8 mouse cellular contexts compared by ENCODE assay signal in genomic region chr12:69538362-69538950, GRCm38 (mm10). TPM values are rescaled to one million over a fixed set of nuclear protein-coding genes. Genes with fewer than 3 reads are reported as not detected.
DNase-seq lines count a peak whose midpoint lies in the region; ATAC-seq lines count a peak whose summit lies in the region.

No protein-coding gene starts in this region.

- no peak for ATAC-seq in kidney, embryonic 16.5 days (ENCODE audit: low FRiP score, low TSS enrichment)
- no peak for ATAC-seq in hindbrain, embryonic 11.5 days (ENCODE audit: low FRiP score)
- no peak for ATAC-seq in midbrain, embryonic 12.5 days (ENCODE audit: low FRiP score, low read depth)

- H3K27ac ChIP-seq in kidney, embryonic 16.5 days (ENCODE audit: low read length) = peak overlapping the region; percentile 86
- peak overlapping the region; percentile 65 for H3K27ac ChIP-seq in embryonic facial prominence, embryonic 10.5 days (replicated peaks)
- peak overlapping the region; percentile 58; the same call in 1 of the 2 replicates for H3K27ac ChIP-seq in hindbrain, embryonic 11.5 days (ENCODE audit: low read depth, low read length)
- H3K27ac ChIP-seq in midbrain, embryonic 12.5 days (replicated peaks) = peak overlapping the region; percentile 32

- H3K4me1 ChIP-seq in kidney, embryonic 16.5 days (ENCODE audit: insufficient read depth, low read length) = peaks cover 42% of the 10 kb centered on the region
- peaks cover 27% of the 10 kb centered on the region for H3K4me1 ChIP-seq in embryonic facial prominence, embryonic 10.5 days
- no peaks in the 10 kb centered on the region for H3K4me1 ChIP-seq in hindbrain, embryonic 11.5 days (replicated peaks; ENCODE audit: control insufficient read depth, insufficient read depth, low read length)
- peaks cover 21% of the 10 kb centered on the region for H3K4me1 ChIP-seq in midbrain, embryonic 12.5 days

- no peaks in the 10 kb centered on the region for H3K36me3 ChIP-seq in kidney, embryonic 16.5 days (ENCODE audit: insufficient read depth, low read length)
- no peaks in the 10 kb centered on the region for H3K36me3 ChIP-seq in embryonic facial prominence, embryonic 10.5 days (replicated peaks)
- H3K36me3 ChIP-seq in hindbrain, embryonic 11.5 days (ENCODE audit: control insufficient read depth, insufficient read depth, low read length) = no peaks in the 10 kb centered on the region
- H3K36me3 ChIP-seq in midbrain, embryonic 12.5 days = no peaks in the 10 kb centered on the region

- DNase-seq in kidney, postnatal 4 days = no peak
- no peak for DNase-seq in embryonic facial prominence, embryonic 10.5 days (ENCODE audit: low spot score)
- no peak for DNase-seq in hindbrain, embryonic 11.5 days (ENCODE audit: low spot score)
- no peak for DNase-seq in left cerebral cortex, adult 18-20 months (ENCODE audit: low spot score in 2 of 2)
- no peak for DNase-seq in embryo, embryonic 11 days
- DNase-seq in urinary bladder, postnatal 25 days (ENCODE audit: low spot score) = no peak

- H3K9ac ChIP-seq in kidney, embryonic 16.5 days (replicated peaks; ENCODE audit: low read length) = peak overlapping the region; percentile 56; the same call in 1 of the 2 replicates
- no peak overlapping the region for H3K9ac ChIP-seq in hindbrain, embryonic 11.5 days (ENCODE audit: low read depth, low read length)
- H3K9ac ChIP-seq in midbrain, embryonic 12.5 days (replicated peaks) = no peak overlapping the region

- no peaks in the 10 kb centered on the region for H3K9me3 ChIP-seq in kidney, embryonic 16.5 days (ENCODE audit: low read length)
- no peaks in the 10 kb centered on the region for H3K9me3 ChIP-seq in embryonic facial prominence, embryonic 10.5 days
- H3K9me3 ChIP-seq in hindbrain, embryonic 11.5 days (ENCODE audit: control insufficient read depth, low read length) = no peaks in the 10 kb centered on the region
- no peaks in the 10 kb centered on the region for H3K9me3 ChIP-seq in midbrain, embryonic 12.5 days

- WGBS in kidney, embryonic 16.5 days = 48% methylated on average over 4 of the region's 4 CpGs
- 60% methylated on average over 4 of the region's 4 CpGs for WGBS in embryonic facial prominence, embryonic 10.5 days
- 72% methylated on average over 4 of the region's 4 CpGs for WGBS in hindbrain, embryonic 11.5 days
- WGBS in midbrain, embryonic 12.5 days = 59% methylated on average over 4 of the region's 4 CpGs

- H3K4me2 ChIP-seq in kidney, embryonic 16.5 days (replicated peaks; ENCODE audit: low read depth, low read length) = peak overlapping the region; percentile 52
- H3K4me2 ChIP-seq in hindbrain, embryonic 11.5 days (replicated peaks; ENCODE audit: low read depth, low read length) = no peak overlapping the region
- H3K4me2 ChIP-seq in midbrain, embryonic 12.5 days (replicated peaks) = no peak overlapping the region

- 0 out of 2 replicates have a peak, but pooled peaks cover 4% of the 10 kb centered on the region for H3K27me3 ChIP-seq in kidney, embryonic 16.5 days (ENCODE audit: insufficient read depth, low read length)
- H3K27me3 ChIP-seq in embryonic facial prominence, embryonic 10.5 days (replicated peaks; ENCODE audit: low read depth, poor library complexity, severe bottlenecking) = no peaks in the 10 kb centered on the region
- H3K27me3 ChIP-seq in hindbrain, embryonic 11.5 days (ENCODE audit: control insufficient read depth, insufficient read depth, low read length) = no peaks in the 10 kb centered on the region
- H3K27me3 ChIP-seq in midbrain, embryonic 12.5 days = no peaks in the 10 kb centered on the region

- H3K4me3 ChIP-seq in kidney, embryonic 16.5 days (ENCODE audit: low read length) = no peak overlapping the region
- no peak overlapping the region; the same call in 1 of the 2 replicates for H3K4me3 ChIP-seq in embryonic facial prominence, embryonic 10.5 days
- no peak overlapping the region for H3K4me3 ChIP-seq in hindbrain, embryonic 11.5 days (ENCODE audit: low read depth, low read length)
- no peak overlapping the region for H3K4me3 ChIP-seq in midbrain, embryonic 12.5 days

RNA-seq across cellular contexts. Expression of gene Vcpkmt, which starts 44.4 kb away (rescaled TPM):
- 21.2 and 25.7 TPM in 2 replicates for polyA plus RNA-seq in kidney, embryonic 16.5 days (2015; fragmentation: Nextera tagmentation; extraction: Ambion mirVana)
- polyA plus RNA-seq in embryonic facial prominence, embryonic 10.5 days (2016; fragmentation: Nextera tagmentation; extraction: Ambion mirVana) = 36.6 and 37.5 TPM in 2 replicates
- 18.9 and 19.6 TPM in 2 replicates for polyA plus RNA-seq in hindbrain, embryonic 11.5 days (2014; fragmentation: Nextera tagmentation; extraction: Ambion mirVana)
- 18.7 and 19.0 TPM in 2 replicates for polyA plus RNA-seq in midbrain, embryonic 12.5 days (2016; fragmentation: Nextera tagmentation; extraction: Ambion mirVana)
- total RNA-seq in left cerebral cortex, adult 18-20 months (2021) = 10 to 100 TPM; 25.3 to 25.5 TPM

Comparison
In these comparisons a context has a peak if more than half of its experiments do, and no peak if none do; other contexts are left out.
1. H3K27ac ChIP-seq: peak in every context shown above with its lines; median percentile 86 in kidney, embryonic 16.5 days; 65 in embryonic facial prominence, embryonic 10.5 days; 58 in hindbrain, embryonic 11.5 days; 32 in midbrain, embryonic 12.5 days.